Mouse (Mus musculus): ENCODE measurements at regions not wholly inside any gene's neighbourhood (a gene's known extent, or its start where the extent isn't known, plus 50 kb on each side); places are given as distances from the start of the nearest gene placed in this dataset.

- no peak for DNase-seq (ENCODE audit: extremely low spot score)
These were observed 251.4 kb upstream of the Sulf2 start for GRCm38 (mm10) chr2:166406826-166407225.

- no peak for DNase-seq (ENCODE audit: extremely low spot score)
These were observed 247.9 kb upstream of the Sulf2 start for GRCm38 (mm10) chr2:166403319-166403718.

- no peak for DNase-seq (ENCODE audit: extremely low spot score)
These were observed 246.4 kb upstream of the Sulf2 start for GRCm38 (mm10) chr2:166401860-166402259.

GRCm38 (mm10) chr2:166400304-166400703 lies 244.8 kb upstream of the Sulf2 start:
- no peak for DNase-seq (ENCODE audit: extremely low spot score)

GRCm38 (mm10) chr2:166399140-166399830 lies 243.8 kb upstream of the Sulf2 start:
- peak; percentile 51 for DNase-seq (ENCODE audit: extremely low spot score)

GRCm38 (mm10) chr2:166398774-166399139 lies 243.3 kb upstream of the Sulf2 start:
- DNase-seq (ENCODE audit: extremely low spot score) = no peak

GRCm38 (mm10) chr2:166398156-166398555 lies 242.7 kb upstream of the Sulf2 start:
- no peak for DNase-seq (ENCODE audit: extremely low spot score)

GRCm38 (mm10) chr2:166394666-166395065 lies 239.2 kb upstream of the Sulf2 start:
- DNase-seq (ENCODE audit: extremely low spot score) = no peak

GRCm38 (mm10) chr2:166391176-166391575 lies 235.7 kb upstream of the Sulf2 start:
- no peak for DNase-seq (ENCODE audit: extremely low spot score)

- no peak for DNase-seq (ENCODE audit: extremely low spot score)
These were observed 232.6 kb upstream of the Sulf2 start for GRCm38 (mm10) chr2:166388050-166388449.

GRCm38 (mm10) chr2:166386817-166387216 lies 231.4 kb upstream of the Sulf2 start:
- no peak for DNase-seq (ENCODE audit: extremely low spot score)

GRCm38 (mm10) chr2:166384583-166384982 lies 229.1 kb upstream of the Sulf2 start:
- no peak for DNase-seq (ENCODE audit: extremely low spot score)

GRCm38 (mm10) chr2:166383356-166383755 lies 227.9 kb upstream of the Sulf2 start:
- DNase-seq (ENCODE audit: extremely low spot score) = no peak

- DNase-seq (ENCODE audit: extremely low spot score) = no peak
These were observed 226.7 kb upstream of the Sulf2 start for GRCm38 (mm10) chr2:166382180-166382579.

GRCm38 (mm10) chr2:166380854-166381253 lies 225.4 kb upstream of the Sulf2 start:
- DNase-seq (ENCODE audit: extremely low spot score) = no peak

- no peak for DNase-seq (ENCODE audit: extremely low spot score)
These were observed 222.9 kb upstream of the Sulf2 start for GRCm38 (mm10) chr2:166378325-166378724.

GRCm38 (mm10) chr2:166377329-166377728 lies 221.9 kb upstream of the Sulf2 start:
- no peak for DNase-seq (ENCODE audit: extremely low spot score)

GRCm38 (mm10) chr2:166375639-166376038 lies 220.2 kb upstream of the Sulf2 start:
- DNase-seq (ENCODE audit: extremely low spot score) = no peak

GRCm38 (mm10) chr2:166370776-166371175 lies 215.3 kb upstream of the Sulf2 start:
- DNase-seq (ENCODE audit: extremely low spot score) = no peak

- no peak for DNase-seq (ENCODE audit: extremely low spot score)
These were observed 206.2 kb upstream of the Sulf2 start for GRCm38 (mm10) chr2:166361645-166362044.

- no peak for DNase-seq (ENCODE audit: extremely low spot score)
These were observed 205.3 kb upstream of the Sulf2 start for GRCm38 (mm10) chr2:166360786-166361185.

GRCm38 (mm10) chr2:166359995-166360394 lies 204.5 kb upstream of the Sulf2 start:
- DNase-seq (ENCODE audit: extremely low spot score) = no peak

- no peak for DNase-seq (ENCODE audit: extremely low spot score)
These were observed 202.4 kb upstream of the Sulf2 start for GRCm38 (mm10) chr2:166357824-166358223.

- no peak for DNase-seq (ENCODE audit: extremely low spot score)
These were observed 200.5 kb upstream of the Sulf2 start for GRCm38 (mm10) chr2:166355944-166356343.

All from embryo, embryonic 9.5 days (tissue).